Mouse (Mus musculus) retina, embryonic 14.5 days (tissue): ENCODE measurements at regions not wholly inside any gene's neighbourhood (a gene's known extent, or its start where the extent isn't known, plus 50 kb on each side); places are given as distances from the start of the nearest gene placed in this dataset.
A peak's percentile ranks its signal among the peaks of the same experiment; 100 is the strongest.

ENCODE experiments used
- DNase-seq: peaks from one replicate; pipeline ENCODE4 v3.0.0-alpha.2; 2015; ENCODE audit warnings: low spot score

- DNase-seq: no peak
Measured at GRCm38 (mm10) chr1:127009699-127010098, 179.1 kb upstream of the Nckap5 start.

DNA sequence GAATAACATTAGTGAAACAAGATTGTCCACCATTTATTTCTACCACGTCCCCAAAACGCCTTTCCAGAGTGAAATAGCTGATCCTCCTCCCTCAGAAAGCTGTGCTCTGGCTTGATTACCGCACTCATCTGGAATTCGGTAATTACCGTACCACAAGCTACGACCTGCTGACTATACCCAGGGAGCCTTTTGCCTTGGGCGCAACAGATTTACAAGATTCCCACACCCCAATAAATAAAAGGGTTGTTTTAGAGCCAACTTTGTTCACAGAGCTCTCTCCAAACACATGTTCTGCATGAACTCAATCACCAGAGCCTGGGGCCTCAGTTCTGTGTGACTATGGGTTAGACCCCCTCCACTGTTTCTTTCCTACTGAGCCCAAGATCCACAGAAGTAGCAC lies 171.1 kb upstream of the Nckap5 start:
- DNase-seq: no peak

- DNase-seq: peak; percentile 90
Measured at GRCm38 (mm10) chr1:126993061-126993640, 162.6 kb upstream of the Nckap5 start.

- DNase-seq: peak; percentile 25
Measured at GRCm38 (mm10) chr1:126992441-126992840, 161.8 kb upstream of the Nckap5 start.

DNA sequence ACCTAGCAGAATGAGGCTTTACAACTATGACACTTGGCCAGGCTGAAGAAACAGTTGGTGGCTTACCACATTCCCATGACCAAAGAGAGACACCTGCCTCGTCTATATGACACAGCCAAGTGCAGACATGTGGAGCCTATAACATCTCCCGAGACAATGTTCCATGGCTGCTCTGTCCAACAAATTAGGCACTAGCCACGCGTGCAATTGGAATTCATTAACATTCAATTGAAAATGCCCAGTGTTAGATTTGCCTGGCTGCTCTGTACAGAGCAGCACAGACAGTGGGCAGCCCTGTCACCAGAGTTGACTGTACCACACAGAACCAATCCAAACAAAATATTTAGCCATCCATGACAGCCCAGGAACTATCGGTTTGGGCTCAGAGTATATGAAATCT lies 152.2 kb upstream of the Nckap5 start:
- DNase-seq: no peak

DNA sequence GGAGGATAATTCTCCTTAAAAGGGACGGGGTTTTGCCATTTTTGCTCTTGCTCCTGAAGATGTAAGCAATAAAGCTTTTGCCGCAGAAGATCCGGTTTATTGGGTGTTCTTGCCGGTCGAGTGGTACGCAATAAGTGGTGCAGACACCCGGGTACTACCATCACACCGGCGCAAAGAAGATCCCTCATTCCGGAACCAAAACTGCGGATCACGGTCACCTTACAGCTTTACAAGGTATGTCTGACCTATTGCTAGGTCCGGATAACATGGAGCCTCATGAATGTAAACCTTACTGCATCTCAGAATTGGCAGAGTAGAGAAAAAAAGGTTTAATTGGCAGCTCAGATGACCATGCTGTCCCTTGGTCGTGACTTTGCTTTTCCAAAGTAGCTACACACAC lies 149.7 kb upstream of the Nckap5 start:
- DNase-seq: no peak

- DNase-seq: no peak
Measured at GRCm38 (mm10) chr1:126973871-126974270, 143.3 kb upstream of the Nckap5 start.

- peak; percentile 55 for DNase-seq
Measured at GRCm38 (mm10) chr1:126971777-126972421, 141.3 kb upstream of the Nckap5 start.

DNA sequence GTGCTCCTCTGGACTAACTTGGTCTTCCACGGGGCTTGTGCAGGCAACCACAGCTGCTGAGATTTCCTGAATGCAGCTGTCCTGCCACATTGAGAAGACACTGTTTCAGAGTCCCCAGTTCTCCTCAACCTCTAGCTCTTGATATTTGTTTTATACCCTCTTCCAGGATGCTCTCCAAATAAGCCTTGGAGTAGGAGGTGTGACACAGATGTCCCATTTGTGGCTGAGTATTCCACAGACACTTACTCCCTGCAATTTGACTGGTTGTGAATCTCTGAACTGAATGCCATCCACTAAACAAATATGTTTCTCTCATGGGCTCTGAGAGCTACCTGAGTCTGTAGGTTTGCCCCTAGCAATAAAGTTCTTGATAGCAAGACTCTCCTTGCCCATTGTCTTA lies 140.5 kb upstream of the Nckap5 start:
- DNase-seq: no peak

- DNase-seq: peak; percentile 26
Measured at GRCm38 (mm10) chr1:126966394-126966793, 135.8 kb upstream of the Nckap5 start.

DNA sequence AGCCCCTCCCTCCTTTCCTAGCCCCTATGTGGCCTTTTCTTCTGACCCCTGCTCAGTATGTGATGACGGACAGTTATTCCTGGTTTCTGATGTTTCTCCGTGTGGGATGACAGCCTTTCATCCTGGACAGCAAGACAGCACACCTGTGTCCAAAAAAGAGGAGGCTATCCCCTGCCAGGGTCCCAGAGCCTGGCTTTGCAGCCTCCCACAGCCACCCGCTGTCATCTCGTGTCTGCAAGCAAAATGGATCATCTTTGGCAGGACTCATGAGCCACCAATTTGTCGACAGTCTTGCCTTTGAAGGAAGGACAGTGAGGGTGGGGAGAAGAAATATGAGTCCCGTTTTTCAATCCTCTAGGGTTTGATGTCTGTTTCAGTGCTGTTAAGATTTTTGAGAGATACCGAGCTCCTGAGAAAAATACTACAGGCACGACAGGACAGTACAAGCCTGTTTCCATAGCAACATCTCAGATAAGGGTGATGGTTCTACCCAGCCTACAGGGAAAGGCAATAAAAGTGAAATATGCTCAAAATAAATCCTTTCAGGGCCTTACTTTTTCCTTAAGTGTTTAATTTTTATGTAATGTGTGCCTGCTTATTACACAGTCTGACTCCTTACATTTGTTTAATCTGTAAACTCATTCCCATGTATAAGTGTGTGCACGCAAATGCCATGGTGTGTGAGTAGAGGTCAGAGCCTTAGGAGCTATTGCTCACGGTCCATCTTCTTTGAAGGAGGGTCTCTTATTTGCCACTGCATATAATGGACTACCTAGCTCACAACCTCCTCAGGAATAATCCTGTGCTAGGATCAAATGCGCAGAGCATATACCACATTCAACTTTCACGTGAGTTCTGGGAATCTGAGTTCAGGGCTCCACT lies 125.5 kb upstream of the Nckap5 start:
- no peak for DNase-seq

DNA sequence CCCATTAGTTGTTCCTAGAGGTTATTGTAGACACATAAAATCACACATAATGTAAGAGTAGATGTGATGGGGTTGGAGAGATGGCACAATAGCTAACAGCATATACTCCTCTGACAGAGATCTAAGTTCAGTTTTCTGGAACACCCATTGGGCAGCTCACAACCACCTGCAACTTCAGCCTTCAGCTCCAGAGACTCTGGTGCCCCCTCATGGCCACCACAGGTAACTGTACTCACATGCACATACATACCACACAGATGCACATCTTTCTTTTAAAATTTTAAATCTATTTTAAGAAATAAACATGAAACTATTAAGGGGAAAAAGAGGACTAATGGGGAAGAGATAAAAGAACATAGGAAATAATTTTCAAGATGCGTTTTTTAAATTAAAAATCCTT lies 117.3 kb upstream of the Nckap5 start:
- no peak for DNase-seq

- no peak for DNase-seq
Measured at GRCm38 (mm10) chr1:126932658-126933057, 102.1 kb upstream of the Nckap5 start.

DNA sequence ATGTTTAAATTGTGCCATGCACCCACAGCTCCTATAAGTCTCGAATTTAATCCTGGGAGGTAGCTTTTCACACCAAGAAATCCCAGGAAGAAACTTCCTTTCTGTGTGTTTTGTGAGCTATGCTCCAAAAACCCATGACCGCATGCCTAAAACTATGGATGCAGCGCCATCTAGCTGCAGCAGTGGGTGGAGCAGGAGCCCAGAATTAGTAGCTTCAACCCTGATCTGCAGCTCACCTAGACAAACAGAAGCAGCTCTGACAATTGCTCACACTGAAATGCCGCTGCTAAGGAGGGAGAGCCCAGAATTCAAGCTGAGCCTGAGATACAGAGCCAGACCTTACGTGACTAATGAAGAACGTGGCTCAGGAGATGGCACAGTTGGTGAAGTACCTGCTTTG lies 101.2 kb upstream of the Nckap5 start:
- peak; percentile 91 for DNase-seq

GRCm38 (mm10) chr1:126931093-126931492 lies 100.5 kb upstream of the Nckap5 start:
- DNase-seq: no peak

- no peak for DNase-seq
Measured at GRCm38 (mm10) chr1:126930611-126931010, 100.0 kb upstream of the Nckap5 start.

GRCm38 (mm10) chr1:126929666-126930065 lies 99.1 kb upstream of the Nckap5 start:
- peak; percentile 77 for DNase-seq

- no peak for DNase-seq
Measured at GRCm38 (mm10) chr1:126928186-126928585, 97.6 kb upstream of the Nckap5 start.

DNA sequence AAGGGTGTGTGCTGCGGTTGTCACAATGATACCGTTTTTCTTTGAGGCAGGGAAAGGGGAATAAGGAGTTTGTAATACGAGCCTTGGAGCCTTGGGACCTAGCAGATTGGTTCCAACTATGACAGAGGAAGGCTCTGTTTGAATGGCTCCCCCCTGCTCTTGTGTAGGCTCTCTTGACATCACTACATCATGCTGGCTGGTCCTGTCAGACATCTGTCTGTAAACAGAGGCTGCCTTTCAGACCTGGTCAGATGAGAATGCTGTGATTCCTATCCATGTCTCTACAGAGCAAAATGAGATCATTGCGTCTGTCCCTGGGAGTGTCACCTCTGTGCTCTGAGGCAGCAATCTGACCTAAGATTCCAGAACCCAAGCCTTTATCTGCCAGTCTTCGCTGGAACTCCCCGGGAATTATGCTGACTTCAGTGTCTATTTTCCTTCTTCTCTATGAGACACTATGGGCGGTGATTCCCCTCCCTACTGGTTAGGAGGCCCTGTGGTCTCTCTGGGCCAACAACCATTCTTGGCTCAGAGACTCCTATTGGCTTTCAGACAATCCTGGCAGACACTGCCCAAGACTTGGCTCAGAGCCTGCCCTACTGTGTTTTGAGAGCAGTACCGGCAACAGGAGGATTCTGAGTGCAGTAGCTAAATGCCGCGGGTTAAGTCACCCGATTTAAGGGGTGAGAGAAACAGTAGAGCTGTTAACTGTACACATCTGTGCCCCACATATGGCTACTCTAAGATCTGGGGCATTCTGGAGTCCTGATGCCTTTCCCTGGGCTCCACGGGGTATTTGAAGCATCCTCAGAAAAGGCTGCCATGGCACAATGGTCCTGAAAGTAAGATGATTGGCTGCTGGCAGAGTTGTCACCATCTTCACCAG lies 94.8 kb upstream of the Nckap5 start:
- DNase-seq: no peak

DNA sequence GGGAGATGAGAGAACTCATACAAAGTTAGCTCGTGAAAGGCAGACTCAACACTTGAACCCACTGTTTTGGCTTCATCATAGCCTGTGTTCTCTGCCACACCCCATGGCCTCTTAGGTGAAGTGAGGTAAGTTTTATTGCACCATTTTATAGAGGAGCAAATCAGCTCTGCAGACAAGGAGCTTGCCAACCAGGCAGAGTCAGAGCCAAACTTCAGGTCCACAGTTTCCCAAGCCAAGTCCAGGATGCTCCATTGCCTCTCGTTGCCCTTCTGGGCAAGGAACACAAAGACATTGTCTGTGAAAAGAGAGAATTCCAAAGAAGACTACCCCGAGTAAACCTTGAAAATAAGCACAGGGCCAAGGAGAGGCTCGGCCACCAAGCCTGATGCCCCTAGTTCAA lies 93.4 kb upstream of the Nckap5 start:
- DNase-seq: no peak

DNA sequence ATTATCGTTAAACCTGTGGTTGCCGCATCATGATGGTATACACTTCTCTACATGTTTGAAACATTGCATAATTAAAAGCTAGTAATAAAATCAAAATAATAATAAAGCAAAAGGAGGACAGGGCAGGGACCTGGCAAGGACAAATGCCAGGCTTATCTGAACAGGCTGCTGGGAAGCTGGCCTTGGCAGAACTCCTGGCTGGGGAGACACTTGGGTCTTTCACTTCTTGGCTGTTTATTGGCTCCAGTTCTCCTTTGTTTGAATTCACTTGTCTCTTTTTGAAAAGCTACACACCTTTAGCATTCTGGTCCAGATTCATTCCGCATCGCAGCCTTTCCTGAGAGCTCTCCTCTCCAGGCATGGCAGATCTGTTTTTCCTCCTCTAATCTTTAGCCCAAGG lies 91.6 kb upstream of the Nckap5 start:
- DNase-seq: no peak

GRCm38 (mm10) chr1:126918876-126919275 lies 88.3 kb upstream of the Nckap5 start:
- DNase-seq: no peak
